Mouse (Mus musculus): ENCODE measurements around the gene Olfr275. TPM values are rescaled to one million over a fixed set of nuclear protein-coding genes. Genes with fewer than 3 reads are reported as not detected.

The Olfr275 gene
- not detected in 2 replicates for polyA plus RNA-seq (2015; fragmentation: Nextera tagmentation; extraction: Ambion mirVana)

GRCm38 (mm10) chr4:52814304-52814703 lies at the start of gene Olfr275:
Gene Olfr275 (plus strand): TSS chr4:52814604.

DNA sequence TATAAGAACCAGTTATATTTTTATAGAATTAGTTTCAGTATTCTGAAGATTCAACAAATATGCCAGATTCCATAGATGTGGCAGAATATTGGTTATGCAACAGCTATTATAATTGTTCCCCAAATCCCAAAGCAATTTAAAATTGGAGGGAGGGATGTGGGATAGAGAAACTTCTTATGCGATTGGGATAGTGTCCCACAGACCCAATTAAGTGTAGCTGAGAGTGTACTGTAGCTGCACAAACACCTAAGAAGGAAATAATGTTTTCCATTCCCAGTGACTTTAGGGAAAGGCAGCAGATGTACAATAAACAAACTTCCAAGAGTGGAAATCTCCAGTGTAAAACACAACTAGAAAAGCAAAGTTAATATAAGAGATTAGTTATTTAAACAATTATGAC lies 44.7 kb downstream of the Olfr275 start, which contains the start of gene Olfr273:
Olfr273 (minus strand) TSS at position 101 of the 400 bp plus-strand sequence.

Other genes with a start within 250 kb of the Olfr275 start
- not detected in 2 replicates for gene Toporsl, start 218.3 kb upstream of the Olfr275 start, polyA plus RNA-seq (2015; fragmentation: Nextera tagmentation; extraction: Ambion mirVana)
- not detected in 2 replicates for gene Olfr273, start 44.6 kb downstream of the Olfr275 start, polyA plus RNA-seq (2015; fragmentation: Nextera tagmentation; extraction: Ambion mirVana)
- gene Olfr272, start 104.6 kb downstream of the Olfr275 start, polyA plus RNA-seq (2015; fragmentation: Nextera tagmentation; extraction: Ambion mirVana): not detected in 2 replicates
- gene Olfr270, start 149.9 kb downstream of the Olfr275 start, polyA plus RNA-seq (2015; fragmentation: Nextera tagmentation; extraction: Ambion mirVana): not detected in 2 replicates
- gene Nipsnap3a, start 174.7 kb downstream of the Olfr275 start, polyA plus RNA-seq (2015; fragmentation: Nextera tagmentation; extraction: Ambion mirVana): not detected in 2 replicates
- gene Nipsnap3b, start 197.3 kb downstream of the Olfr275 start, polyA plus RNA-seq (2015; fragmentation: Nextera tagmentation; extraction: Ambion mirVana): 102 and 145 TPM in 2 replicates